ENCODE assay signal across 24 mouse cellular contexts in the genomic region with DNA sequence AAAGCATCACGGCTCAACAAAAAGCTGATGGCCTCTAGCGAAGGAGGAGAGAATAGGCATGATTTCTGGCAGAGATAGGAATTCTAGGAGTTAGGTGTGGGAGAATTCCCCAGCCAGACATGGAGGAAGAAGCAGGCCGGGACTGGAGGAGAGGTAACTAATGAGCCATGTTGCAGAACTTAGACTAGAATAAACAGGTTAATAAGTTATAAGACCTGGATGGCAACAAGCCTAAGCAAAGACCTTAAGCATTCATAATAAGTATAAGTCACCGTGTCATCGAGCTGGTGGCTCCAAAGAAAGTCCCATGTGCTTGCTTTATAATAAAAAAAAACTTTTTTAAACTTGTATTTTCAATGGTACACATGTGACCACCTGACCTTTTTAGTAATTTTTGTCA.
"Had no signal": no experiment of that assay in that cellular context is flagged by ENCODE, and none has a peak within 500 bp of the region (broad histone marks: within the 10 kb centered on the region; RNA-seq: fewer than 3 reads in every experiment).

No protein-coding gene starts in this region.

- H3K9ac ChIP-seq: heart, embryonic 12.5 days; hindbrain, embryonic 12.5 days; hindbrain, embryonic 14.5 days; intestine, embryonic 15.5 days; limb, embryonic 12.5 days; liver, embryonic 13.5 days; liver, embryonic 15.5 days had no signal

- H3K4me3 ChIP-seq: gastrocnemius, adult 2 months; heart, embryonic 10.5 days; heart, embryonic 12.5 days; hindbrain, embryonic 10.5 days; hindbrain, embryonic 12.5 days; intestine, embryonic 15.5 days; layer of hippocampus, adult 2 months; left cerebral cortex, adult 2 months; limb, embryonic 10.5 days; limb, embryonic 12.5 days; liver, embryonic 13.5 days; liver, embryonic 15.5 days had no signal

- H3K4me2 ChIP-seq: heart, embryonic 12.5 days; hindbrain, embryonic 12.5 days; hindbrain, embryonic 14.5 days; intestine, embryonic 15.5 days; limb, embryonic 12.5 days; liver, embryonic 11.5 days; liver, embryonic 13.5 days; liver, embryonic 15.5 days had no signal

- H3K27me3 ChIP-seq: heart, embryonic 12.5 days; hindbrain, embryonic 12.5 days; intestine, embryonic 15.5 days; limb, embryonic 12.5 days; liver, embryonic 13.5 days; liver, embryonic 15.5 days had no signal

- H3K27ac ChIP-seq: gastrocnemius, adult 2 months; heart, embryonic 10.5 days; hindbrain, embryonic 10.5 days; hindbrain, embryonic 12.5 days; hindbrain, embryonic 14.5 days; intestine, embryonic 15.5 days; kidney, postnatal 0 days; layer of hippocampus, adult 2 months; left cerebral cortex, adult 2 months; limb, embryonic 10.5 days; limb, embryonic 12.5 days; liver, embryonic 13.5 days; liver, embryonic 15.5 days had no signal

- ATAC-seq: hindbrain, embryonic 16.5 days; inflammation-experienced regulatory T-cells, adult 6 months; intestine, embryonic 15.5 days; intestine, postnatal 0 days had no signal

- H3K4me1 ChIP-seq: hindbrain, embryonic 10.5 days; hindbrain, embryonic 12.5 days had no signal

- DNase-seq: gastrocnemius, adult 2 months; gastrocnemius, postnatal 10 days; gastrocnemius, postnatal 25 days; heart, adult 18-20 months; heart, postnatal 10 days; heart, postnatal 4 days; liver; liver, embryonic 13.5 days had no signal

- H3K36me3 ChIP-seq: heart, embryonic 10.5 days; heart, embryonic 12.5 days; hindbrain, embryonic 10.5 days; hindbrain, embryonic 12.5 days; intestine, embryonic 15.5 days; limb, embryonic 10.5 days; limb, embryonic 12.5 days; liver, embryonic 13.5 days; liver, embryonic 15.5 days had no signal

- H3K9me3 ChIP-seq: heart, embryonic 10.5 days; heart, embryonic 12.5 days; hindbrain, embryonic 10.5 days; hindbrain, embryonic 12.5 days; intestine, embryonic 15.5 days; limb, embryonic 10.5 days; limb, embryonic 12.5 days; liver, embryonic 13.5 days; liver, embryonic 15.5 days had no signal
